Mouse (Mus musculus) olfactory bulb, adult 2 months (tissue): ENCODE results near the gene Ppfibp1. TPM values are rescaled to one million over a fixed set of nuclear protein-coding genes. Genes with fewer than 3 reads are reported as not detected.

Source experiments
- H3K27ac ChIP-seq: fragments of 200-500 bp; 2 replicates; pipeline ENCODE4 v1.5.1; 2012; ENCODE audit warnings: low read depth, low read length; ENCODE audit not compliant: insufficient read depth
- H3K4me1 ChIP-seq: fragments of 200-500 bp; 2 replicates; pipeline ENCODE4 v1.6.1; 2012; ENCODE audit warnings: low read length; ENCODE audit not compliant: control insufficient read depth, insufficient read depth
- H3K4me3 ChIP-seq: fragments of 200-500 bp; 2 replicates; pipeline ENCODE4 v1.5.1; 2012; ENCODE audit warnings: mild to moderate bottlenecking, low read depth, low read length, moderate library complexity; ENCODE audit not compliant: insufficient read depth
- CTCF ChIP-seq: fragments of 200-500 bp; IDR thresholded peaks from 2 replicates; pipeline ENCODE4 v1.5.1; 2012; ENCODE audit warnings: low read depth, mild to moderate bottlenecking, low read length, moderate library complexity; ENCODE audit not compliant: insufficient read depth
- POLR2A ChIP-seq: fragments of 200-500 bp; IDR thresholded peaks from 2 replicates; pipeline ENCODE4 v1.6.1; 2012; ENCODE audit warnings: mild to moderate bottlenecking, low read depth, low read length, moderate library complexity; ENCODE audit not compliant: insufficient read depth
- WGBS: fragments of 180-500 bp; shearing (Covaris S2); methylation state at CpG from one replicate; pipeline ENCODE4 v1.1.7; 2018; 5-methylcytosine and 5-hydroxymethylcytosine counted together
- polyA plus RNA-seq: library from polyadenylated mRNA; stranded (reverse); fragments of >200 nt; gene quantifications from 2 replicates; pipeline ENCODE4 v1.2.4, GENCODE M21; 2012; ENCODE audit warnings: low replicate concordance; ENCODE audit not compliant: missing spikeins, insufficient read depth, insufficient read length

Gene Ppfibp1
- polyA plus RNA-seq: not detected in 2 replicates

DNA sequence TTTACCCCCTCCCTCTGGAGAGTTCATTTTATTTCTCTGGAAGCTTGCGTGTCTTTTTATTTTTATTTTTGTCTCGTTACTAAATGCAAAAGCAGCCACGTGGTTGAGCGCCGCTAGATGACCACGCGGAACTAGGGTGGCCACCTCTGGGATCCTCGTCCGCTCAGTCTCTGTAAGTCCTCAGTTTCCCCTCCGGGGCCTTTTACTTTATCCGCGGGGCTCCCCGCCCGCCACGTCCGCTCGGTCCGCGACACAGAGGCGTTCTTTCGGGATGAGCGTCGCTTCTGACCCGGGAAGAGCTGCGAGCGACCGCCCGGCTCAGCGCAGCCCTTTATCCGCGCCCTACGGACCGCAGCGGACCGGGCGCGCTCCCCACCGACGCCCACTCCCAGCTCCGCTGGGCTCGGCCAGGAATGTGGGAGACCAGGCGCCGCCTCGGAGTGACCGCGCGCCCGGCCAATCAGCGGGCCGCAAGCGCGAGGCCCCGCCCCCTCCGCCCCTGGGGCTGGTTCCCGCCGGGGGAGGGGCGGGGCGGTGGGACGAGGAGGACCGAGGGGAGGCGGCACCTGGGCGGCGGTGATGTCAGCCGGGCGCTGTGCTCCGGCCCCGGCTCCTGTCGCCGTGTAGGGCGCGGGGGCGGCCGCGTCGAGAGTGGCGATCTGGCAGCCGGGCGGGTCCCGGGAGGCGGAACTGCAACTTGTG, at the start of gene Ppfibp1:
Ppfibp1 (plus strand) TSS at position 530 of the 702 bp plus-strand sequence.
- peak; percentile 56 for TF ChIP-seq POLR2A
- 0 out of 2 replicates have a peak, but pooled peaks have one; percentile 10 for TF ChIP-seq CTCF
- peaks cover 16% of the 10 kb centered on the region for H3K4me1 ChIP-seq
- 1% methylated on average over 79 of the region's 80 CpGs for whole genome bisulfite sequencing
- peak within 1 kb of the TSS; percentile 82 for H3K4me3 ChIP-seq
- H3K27ac ChIP-seq: peak within 1 kb of the TSS; percentile 73

DNA sequence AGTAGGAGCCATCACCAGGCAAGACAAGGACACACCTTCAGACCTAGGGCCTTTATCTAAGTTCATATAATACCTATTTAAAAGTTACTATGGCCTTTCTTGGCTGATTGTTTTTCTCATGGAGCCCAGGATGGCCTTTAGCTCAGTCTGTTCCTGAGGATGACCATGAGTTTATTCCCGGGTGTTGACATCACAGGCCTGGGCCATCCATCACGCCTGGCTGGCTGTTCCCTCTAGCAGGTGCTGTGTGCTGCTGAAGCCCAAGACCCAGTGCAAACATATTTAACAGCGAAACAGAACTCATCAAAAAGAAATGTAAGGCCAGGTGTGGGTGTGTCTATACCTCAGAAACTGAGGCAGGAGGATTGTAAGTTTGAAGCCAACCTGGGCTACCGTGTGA, 49.4 kb upstream of the Ppfibp1 start:
- Histone ChIP-seq H3K27ac (peak overlapping the region; percentile 59; the same call in 1 of the 2 replicates), H3K4me1 (peaks cover 2% of the 10 kb centered on the region; the same call in 1 of the 2 replicates), H3K4me3 (no peak overlapping the region)
- WGBS: 94% methylated on average over 4 of the region's 4 CpGs
- no peak for TF ChIP-seq POLR2A
- no peak for TF ChIP-seq CTCF

DNA sequence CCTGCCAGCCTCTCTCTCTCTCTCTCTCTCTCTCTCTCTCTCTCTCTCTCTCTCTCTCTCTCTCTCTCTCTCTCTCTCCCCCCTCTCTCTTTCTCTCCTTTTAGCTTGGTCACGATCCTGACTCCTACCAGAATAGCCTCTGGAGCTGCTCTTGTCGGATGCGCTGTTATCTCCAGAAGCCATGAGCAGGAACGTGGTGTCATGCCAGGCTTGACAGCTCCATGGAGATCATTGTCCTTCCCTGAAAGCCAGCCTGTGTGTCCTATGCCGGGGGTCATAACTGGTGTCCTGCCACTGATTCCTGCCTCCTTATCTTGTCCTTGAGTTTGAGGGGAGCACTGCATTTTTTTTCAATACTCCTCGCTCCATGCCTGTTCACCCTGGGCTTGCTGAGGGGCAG, 43.4 kb upstream of the Ppfibp1 start:
- Histone ChIP-seq H3K4me3 (no peak overlapping the region), H3K4me1 (peaks cover 5% of the 10 kb centered on the region), H3K27ac (no peak overlapping the region)
- WGBS: 92% methylated on average over 6 of the region's 6 CpGs
- no peak for TF ChIP-seq POLR2A
- no peak for TF ChIP-seq CTCF

DNA sequence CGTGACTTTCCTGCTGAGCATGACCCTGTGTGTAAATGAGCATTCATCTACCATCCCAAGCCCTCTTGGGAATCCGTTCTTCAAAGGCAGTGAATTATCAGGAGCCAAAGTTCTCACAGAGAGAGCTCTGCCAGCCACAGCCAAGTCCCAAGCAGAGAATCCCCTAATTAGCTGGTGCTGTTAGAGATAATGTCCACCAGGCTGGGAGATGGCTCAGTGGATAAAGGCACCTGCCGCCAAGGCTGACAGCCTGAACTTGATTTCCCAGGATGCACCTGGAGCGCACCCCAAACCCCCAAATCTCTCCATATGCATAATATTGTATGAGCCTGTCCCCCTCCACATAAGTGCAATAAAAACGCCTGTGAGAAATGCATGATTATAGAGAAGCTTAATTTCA, 42.9 kb upstream of the Ppfibp1 start:
- Histone ChIP-seq H3K4me3 (no peak overlapping the region), H3K27ac (no peak overlapping the region), H3K4me1 (peaks cover 3% of the 10 kb centered on the region)
- TF ChIP-seq POLR2A: no peak
- no peak for TF ChIP-seq CTCF
- 83% methylated on average over 5 of the region's 5 CpGs for WGBS

DNA sequence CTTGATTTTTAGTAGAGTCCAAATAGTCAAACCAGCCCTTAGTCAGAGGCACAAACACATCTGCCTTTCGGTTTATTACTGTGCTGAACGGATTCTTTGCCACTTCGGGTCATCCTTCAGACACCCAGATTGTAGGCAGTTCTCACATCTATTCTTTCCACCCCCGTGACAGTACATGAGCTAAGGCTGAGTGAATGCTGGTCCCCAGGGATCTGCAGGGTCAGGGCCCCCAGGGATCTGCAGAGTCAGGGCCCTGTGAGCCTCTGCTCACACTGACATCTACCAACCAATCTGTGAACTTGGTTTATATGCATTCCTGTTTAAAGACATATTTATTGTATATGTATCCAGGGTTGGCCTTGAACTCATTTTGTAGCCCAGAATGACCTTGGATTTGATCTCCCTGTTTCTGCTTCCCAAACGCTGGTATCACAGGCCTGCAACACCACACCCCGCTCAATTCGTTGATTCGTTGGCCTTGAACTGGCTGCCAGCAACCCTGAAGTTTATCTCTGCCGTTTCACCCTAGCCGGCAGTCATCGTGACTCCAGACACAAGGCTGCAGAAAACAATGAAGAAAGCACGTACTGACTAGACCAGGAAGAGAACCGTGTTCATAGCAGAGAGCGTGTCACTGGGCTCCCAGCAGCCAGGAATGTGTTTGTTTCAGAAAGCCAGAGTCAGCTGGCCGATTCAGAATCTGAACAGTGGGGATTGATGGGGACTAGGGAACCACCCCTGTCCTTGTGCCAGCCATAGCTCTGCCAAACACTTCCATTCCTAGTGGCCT, 42.1 kb upstream of the Ppfibp1 start:
- Histone ChIP-seq H3K4me1 (peaks cover 3% of the 10 kb centered on the region; the same call in 1 of the 2 replicates), H3K4me3 (no peak overlapping the region), H3K27ac (no peak overlapping the region)
- TF ChIP-seq CTCF: no peak
- no peak for TF ChIP-seq POLR2A
- WGBS: 76% methylated on average over 15 of the region's 15 CpGs

DNA sequence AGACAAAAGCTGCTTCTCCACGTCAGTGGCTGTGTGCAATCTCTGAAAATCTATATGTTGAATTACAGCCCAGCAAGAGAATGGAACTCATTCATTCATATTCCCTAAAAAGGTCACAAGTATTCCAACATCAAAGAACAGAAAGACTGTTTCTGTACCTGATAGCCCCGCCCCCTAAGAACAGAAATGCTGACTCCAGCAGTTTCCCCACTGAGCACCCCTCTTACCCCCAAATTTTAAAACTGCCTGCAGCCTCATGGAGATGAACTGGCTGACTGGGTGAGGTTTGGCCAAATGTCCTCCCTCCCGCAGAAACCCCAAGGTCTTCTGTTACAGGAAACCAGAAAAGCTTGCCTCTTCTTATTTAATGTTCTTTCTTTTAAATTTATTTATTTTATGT, 40.9 kb upstream of the Ppfibp1 start:
- peaks cover 4% of the 10 kb centered on the region for H3K4me1 ChIP-seq
- 90% methylated on average over 3 of the region's 3 CpGs for WGBS
- TF ChIP-seq POLR2A (no peak), CTCF (no peak)
- no peak overlapping the region for H3K4me3 ChIP-seq
- H3K27ac ChIP-seq: no peak overlapping the region

DNA sequence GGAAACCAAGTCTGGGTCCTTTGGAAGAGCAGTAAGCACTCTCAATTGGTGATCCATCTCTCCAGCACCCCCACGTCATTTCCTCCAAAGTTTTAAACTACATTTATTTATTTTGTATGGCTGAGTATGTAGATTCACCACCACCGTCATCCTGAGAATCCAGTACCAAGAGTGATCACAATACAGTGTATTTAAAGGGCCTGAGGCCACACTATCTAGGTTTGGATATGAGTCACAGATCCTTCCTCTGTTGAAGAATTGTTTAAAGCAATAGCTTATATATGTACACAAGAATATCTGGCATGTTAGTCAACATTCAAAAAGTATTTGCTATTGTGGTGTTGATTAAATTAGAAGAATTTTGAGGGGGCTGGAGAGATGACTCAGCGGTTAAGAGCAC, 40.0 kb upstream of the Ppfibp1 start:
- no peak overlapping the region for H3K27ac ChIP-seq
- no peak overlapping the region for H3K4me3 ChIP-seq
- H3K4me1 ChIP-seq: peaks cover 6% of the 10 kb centered on the region
- TF ChIP-seq CTCF: no peak
- TF ChIP-seq POLR2A: no peak
- WGBS: 82% methylated on average over 3 of the region's 3 CpGs

DNA sequence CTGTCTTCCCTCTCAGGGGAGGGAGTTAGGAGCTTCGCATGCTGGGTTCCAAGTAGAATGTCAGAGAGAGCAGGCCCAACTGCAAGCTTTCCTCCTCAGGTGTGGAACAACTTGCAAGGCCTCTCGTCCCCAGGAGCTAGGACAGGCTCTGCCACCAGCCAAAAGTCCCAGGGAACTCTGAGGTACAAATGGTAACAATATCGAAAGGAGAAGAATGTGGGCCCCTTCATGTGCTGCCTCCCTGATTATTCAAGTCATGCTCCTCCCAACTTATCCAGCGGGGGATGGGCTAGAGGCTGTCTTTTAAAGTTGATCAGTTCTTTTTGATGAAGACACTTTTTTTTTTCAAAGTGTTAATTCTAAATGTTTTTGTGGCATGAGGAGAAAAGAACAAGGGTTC, 38.2 kb upstream of the Ppfibp1 start, which contains the start of gene Smco2:
Smco2 (plus strand) TSS at position 55 of the 400 bp plus-strand sequence.
- H3K27ac ChIP-seq: no peak within 1 kb of the TSS
- 93% methylated on average over 4 of the region's 4 CpGs for WGBS
- peaks cover 4% of the 10 kb centered on the region for H3K4me1 ChIP-seq
- no peak within 1 kb of the TSS for H3K4me3 ChIP-seq
- TF ChIP-seq POLR2A (no peak), CTCF (no peak)

DNA sequence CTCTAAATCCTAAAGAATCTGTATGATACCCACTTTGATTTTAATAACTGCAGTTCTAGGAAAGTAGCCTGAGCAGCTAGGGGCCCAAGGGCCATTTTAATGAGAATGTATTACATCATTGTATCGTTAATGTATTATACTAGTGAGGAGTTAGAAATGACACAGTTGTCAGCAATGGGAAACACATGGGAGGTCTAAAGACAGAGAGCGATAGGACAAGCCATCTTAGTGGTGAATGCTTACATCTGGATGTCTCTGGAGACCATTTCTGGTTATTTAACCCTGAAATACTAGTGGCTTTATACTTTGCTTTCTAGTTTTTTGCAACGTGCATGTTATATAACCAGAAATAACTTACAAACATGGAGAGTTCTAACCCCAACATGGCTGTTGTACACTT, 36.4 kb upstream of the Ppfibp1 start:
- TF ChIP-seq POLR2A: no peak
- no peak for TF ChIP-seq CTCF
- Histone ChIP-seq H3K4me3 (no peak overlapping the region), H3K27ac (no peak overlapping the region), H3K4me1 (peaks cover 6% of the 10 kb centered on the region; the same call in 1 of the 2 replicates)
- 88% methylated on average over 3 of the region's 3 CpGs for WGBS
